Mouse (Mus musculus): ENCODE results near the gene Atp6v0c.

DNA sequence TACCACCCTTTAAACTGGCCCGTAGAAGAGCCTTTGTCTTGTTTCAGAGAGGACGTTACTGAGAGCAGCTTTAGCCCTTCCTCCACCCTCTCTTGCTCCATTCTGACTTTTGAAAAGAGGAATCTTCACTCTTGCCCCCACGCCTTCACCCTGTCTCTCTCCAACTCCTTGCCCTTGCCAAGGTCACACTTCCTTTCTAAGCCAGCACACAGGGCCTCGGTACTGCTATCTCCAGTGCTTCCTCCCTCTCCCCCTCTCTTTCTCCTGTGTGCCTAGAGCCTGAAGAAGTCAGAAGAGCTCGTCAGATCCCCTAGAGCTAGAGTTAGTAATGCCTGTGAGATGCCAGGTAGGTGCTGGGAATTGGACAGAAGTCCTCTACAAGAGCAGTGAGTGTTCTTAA is 1.2 kb upstream of the Atp6v0c start:
- TF ChIP-seq EP300 (IDR thresholded peaks at IDR 0.05; ENCODE audit: low read depth), result no peak
- no peak for TF ChIP-seq CTCF (IDR thresholded peaks at IDR 0.05; ENCODE audit: low read depth)

Data from liver, embryonic 14.5 days (tissue).